Mouse (Mus musculus) ovary, adult 10 weeks (tissue): ENCODE results near the gene Tgfbr1. TPM values are rescaled to one million over a fixed set of nuclear protein-coding genes. Genes with fewer than 3 reads are reported as not detected.

ENCODE experiments used
- polyA plus RNA-seq: library from polyadenylated mRNA; stranded (reverse); fragments of 350-450 nt; fragmentation: Illumina TruSeq; extraction: RNeasy Lipid Tissue Mini Kit (QIAGEN cat#74804); gene quantifications from one replicate; pipeline ENCODE4 v1.2.3, GENCODE M21; 2014

The Tgfbr1 gene
- 264 TPM for polyA plus RNA-seq

GRCm38 (mm10) chr4:47352803-47353388, at the start of gene Tgfbr1:
TSS of gene Tgfbr1 (plus strand) at chr4:47353222.

Other genes starting within 250 kb of the Tgfbr1 start
- 59.2 TPM for gene Col15a1, start 145.1 kb upstream of the Tgfbr1 start, polyA plus RNA-seq
- gene Alg2, start 121.1 kb downstream of the Tgfbr1 start, polyA plus RNA-seq = 68.5 TPM
- gene Sec61b, start 121.4 kb downstream of the Tgfbr1 start, polyA plus RNA-seq = 151 TPM